Mouse (Mus musculus): ENCODE measurements at regions not wholly inside any gene's neighbourhood (a gene's known extent, or its start where the extent isn't known, plus 50 kb on each side); places are given as distances from the start of the nearest gene placed in this dataset.

GRCm38 (mm10) chr7:111150115-111150514 lies 67.3 kb upstream of the Eif4g2 start:
- intact Hi-C loops (cut with DNase I) = no loop called here
- no peak for DNase-seq (ENCODE audit: low spot score)

GRCm38 (mm10) chr7:111147593-111147992 lies 64.8 kb upstream of the Eif4g2 start:
- no peak for DNase-seq (ENCODE audit: low spot score)
- intact Hi-C loops (cut with DNase I) = no loop called here

GRCm38 (mm10) chr7:111146670-111147069 lies 63.8 kb upstream of the Eif4g2 start:
- no peak for DNase-seq (ENCODE audit: low spot score)
- intact Hi-C loops (cut with DNase I) = no loop called here

GRCm38 (mm10) chr7:111144216-111144615 lies 61.4 kb upstream of the Eif4g2 start:
- intact Hi-C loops (cut with DNase I) = no loop called here
- no peak for DNase-seq (ENCODE audit: low spot score)

GRCm38 (mm10) chr7:111141285-111141965 lies 58.6 kb upstream of the Eif4g2 start:
- no peak for DNase-seq (ENCODE audit: low spot score)
- intact Hi-C loops (cut with DNase I) = no loop called here

- intact Hi-C loops (cut with DNase I) = no loop called here
- no peak for DNase-seq (ENCODE audit: low spot score)
Observed at GRCm38 (mm10) chr7:111138038-111138437, 55.2 kb upstream of the Eif4g2 start.

GRCm38 (mm10) chr7:111136066-111136639 lies 53.3 kb upstream of the Eif4g2 start:
- intact Hi-C loops (cut with DNase I) = no loop called here
- DNase-seq (ENCODE audit: low spot score) = no peak

- no peak for DNase-seq (ENCODE audit: low spot score)
- intact Hi-C loops (cut with DNase I) = no loop called here
Observed at GRCm38 (mm10) chr7:111134496-111134895, 51.7 kb upstream of the Eif4g2 start.

Data from heart, postnatal 25 days (tissue).